Mouse (Mus musculus): ENCODE data around the gene Adipor1.

DNA sequence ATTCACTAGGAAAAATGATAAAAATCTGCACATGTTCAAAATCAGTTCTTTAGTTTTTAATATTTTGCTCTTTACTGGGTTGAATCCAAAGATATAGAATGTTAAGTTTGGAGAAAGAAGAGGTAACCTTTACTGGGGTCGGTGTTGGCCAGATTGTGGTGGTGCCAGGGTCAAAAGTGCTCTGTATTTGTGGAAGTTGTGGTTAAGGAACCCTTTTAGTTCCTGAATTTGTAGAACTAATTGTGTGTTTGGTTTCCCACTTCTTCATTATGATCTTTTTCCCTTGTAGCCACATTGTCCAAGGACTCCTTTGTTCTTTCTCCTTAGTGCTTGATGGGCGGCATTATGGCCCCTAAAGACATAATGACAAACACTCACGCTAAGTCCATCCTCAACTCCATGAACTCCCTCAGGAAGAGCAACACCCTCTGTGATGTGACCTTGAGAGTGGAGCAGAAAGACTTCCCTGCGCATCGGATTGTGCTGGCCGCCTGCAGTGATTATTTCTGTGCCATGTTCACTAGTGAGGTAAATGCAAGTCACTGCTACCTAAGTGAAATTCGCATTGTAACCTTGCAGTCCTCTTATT is 43.1 kb downstream of the Adipor1 start:
- TF ChIP-seq POLR2A (IDR thresholded peaks at IDR 0.05; ENCODE audit: low read depth, low read length) (no peak), CTCF (conservative IDR thresholded peaks at IDR 0.05; ENCODE audit: insufficient read depth, insufficient read length, low read depth, low read length) (no peak)
